Mouse (Mus musculus) kidney, adult 2 months (tissue): ENCODE data around the gene Ankrd54. TPM values are rescaled to one million over a fixed set of nuclear protein-coding genes. Genes with fewer than 3 reads are reported as not detected.
A peak's percentile ranks its signal among the peaks of the same experiment; 100 is the strongest.
"Not testable (repeated sequence)": the region's sequence is repeated elsewhere in the genome, so short reads cannot be mapped to it uniquely, and the experiment has no call there.

Source experiments
- DNase-seq: peaks from one replicate; pipeline ENCODE4 v3.0.0; 2021
- H3K27ac ChIP-seq: fragments of 200-500 bp; 2 replicates; pipeline ENCODE4 v1.5.1; 2012; ENCODE audit warnings: low read depth, low read length, control low read depth, inconsistent platforms; ENCODE audit not compliant: insufficient read depth
- H3K27me3 ChIP-seq: fragments of 200-500 bp; replicated peaks from 2 replicates; pipeline ENCODE4 v1.6.1; 2012; ENCODE audit warnings: mild to moderate bottlenecking, moderate library complexity, low read length, inconsistent platforms; ENCODE audit not compliant: control insufficient read depth, insufficient read depth
- H3K36me3 ChIP-seq: fragments of 200-500 bp; 2 replicates; pipeline ENCODE4 v1.6.1; 2012; ENCODE audit warnings: mild to moderate bottlenecking, moderate library complexity, low read length, inconsistent platforms; ENCODE audit not compliant: control insufficient read depth, insufficient read depth
- H3K4me1 ChIP-seq: fragments of 200-500 bp; 2 replicates; pipeline ENCODE4 v1.6.1; 2011; ENCODE audit warnings: low read length; ENCODE audit not compliant: control insufficient read depth, insufficient read depth
- H3K4me3 ChIP-seq: fragments of 200-500 bp; 2 replicates; pipeline ENCODE4 v1.5.1; 2011; ENCODE audit warnings: mild to moderate bottlenecking, low read depth, low read length, control low read depth; ENCODE audit not compliant: insufficient read depth
- CTCF ChIP-seq: fragments of 200-500 bp; conservative IDR thresholded peaks from 2 replicates; pipeline ENCODE4 v1.5.1; 2011; ENCODE audit warnings: low read depth, mild to moderate bottlenecking, control low read depth, low read length, moderate library complexity, mixed read lengths; ENCODE audit not compliant: insufficient read depth, insufficient read length
- POLR2A ChIP-seq: fragments of 200-500 bp; IDR thresholded peaks from one replicate; pipeline ENCODE4 v1.6.1; 2011; ENCODE audit warnings: low read depth, low read length, control low read depth
- WGBS: fragments of 180-500 bp; shearing (Covaris S2); methylation state at CpG from one replicate; pipeline ENCODE4 v1.1.7; 2018; 5-methylcytosine and 5-hydroxymethylcytosine counted together
- polyA plus RNA-seq: library from polyadenylated mRNA; depleted of rRNA; stranded (reverse); fragments of >200 nt; gene quantifications from 2 replicates; pipeline ENCODE4 v1.2.3, GENCODE M21; 2012; rRNA removed

The Ankrd54 gene
- polyA plus RNA-seq, 1 experiment = 38.9 TPM

DNA sequence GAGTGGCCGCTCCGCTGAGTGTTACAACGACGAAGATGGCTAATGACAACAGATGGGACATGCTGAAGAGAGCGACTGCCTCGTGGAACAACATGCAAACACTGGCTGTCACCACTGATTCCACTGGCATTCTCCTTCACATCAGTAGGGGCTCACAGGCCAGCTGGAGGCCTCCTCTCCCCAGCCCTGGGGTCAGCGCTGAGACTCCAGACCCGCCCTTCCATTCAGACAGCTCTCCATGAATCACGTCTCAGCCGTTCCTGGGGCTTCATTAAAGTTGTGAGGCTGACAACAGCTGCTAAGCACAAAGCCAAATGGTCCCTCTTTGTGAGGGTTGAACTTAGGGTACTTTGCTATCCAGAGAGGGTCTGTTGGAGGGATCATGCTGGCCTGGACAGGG lies 51.1 kb downstream of the Ankrd54 start:
- 64% methylated on average over 10 of the region's 10 CpGs for WGBS

DNA sequence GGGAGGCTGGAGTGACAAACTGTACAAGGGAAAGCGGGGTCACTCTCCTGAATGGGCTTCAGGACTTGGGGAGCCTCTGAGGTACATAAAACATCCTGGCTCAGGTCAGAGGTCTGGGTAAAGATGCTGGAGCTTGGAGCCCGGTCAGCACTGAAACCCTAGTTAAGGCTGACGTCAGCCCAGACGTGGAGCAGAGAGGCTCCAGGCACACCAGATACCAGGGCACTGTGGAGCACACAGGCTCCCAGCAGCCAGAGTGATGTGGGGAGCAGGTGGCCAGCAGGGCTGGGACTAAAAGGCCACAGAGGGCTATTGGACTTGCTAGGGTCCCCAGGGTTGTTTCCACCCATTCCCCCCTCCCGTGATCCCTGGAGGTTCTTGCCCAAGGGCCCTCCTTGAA lies 53.0 kb downstream of the Ankrd54 start:
- no peaks in the 10 kb centered on the region for H3K36me3 ChIP-seq
- no peaks in the 10 kb centered on the region for H3K27me3 ChIP-seq
- no peak for DNase-seq
- TF ChIP-seq POLR2A (no peak), CTCF (no peak)
- 77% methylated on average over 5 of the region's 5 CpGs for WGBS
- no peaks in the 10 kb centered on the region for H3K4me1 ChIP-seq
- no peak overlapping the region for H3K4me3 ChIP-seq
- no peak overlapping the region for H3K27ac ChIP-seq

More for the DNA sequence above, 51.1 kb downstream of the Ankrd54 start:
- H3K4me1 ChIP-seq = no peaks in the 10 kb centered on the region
- no peak for DNase-seq
- no peak overlapping the region for H3K27ac ChIP-seq
- H3K27me3 ChIP-seq = no peaks in the 10 kb centered on the region
- H3K36me3 ChIP-seq = no peaks in the 10 kb centered on the region
- TF ChIP-seq POLR2A (no peak), CTCF (no peak)
- no peak overlapping the region for H3K4me3 ChIP-seq

DNA sequence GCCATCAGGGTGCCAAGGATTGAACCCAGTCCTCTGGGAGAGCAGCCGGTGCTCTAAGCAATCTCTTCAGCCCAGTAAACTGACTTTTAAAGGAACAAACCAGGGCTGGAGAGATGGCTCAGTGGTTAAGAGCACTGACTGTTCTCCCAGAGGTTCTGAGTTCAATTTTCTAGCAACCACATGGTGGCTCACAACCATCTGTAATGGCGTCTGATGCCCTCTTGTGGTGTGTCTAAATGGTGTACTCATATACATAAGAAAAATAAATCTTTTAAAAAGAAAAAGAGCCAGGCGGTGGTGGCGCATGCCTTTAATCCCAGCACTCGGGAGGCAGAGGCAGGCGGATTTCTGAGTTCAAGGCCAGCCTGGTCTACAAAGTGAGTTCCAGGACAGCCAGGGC lies 54.9 kb downstream of the Ankrd54 start:
- WGBS = 90% methylated on average over 6 of the region's 6 CpGs
- H3K4me3 ChIP-seq, H3K36me3 ChIP-seq, H3K27ac ChIP-seq, DNase-seq, H3K27me3 ChIP-seq, H3K4me1 ChIP-seq: not testable (repeated sequence)
- 0 out of 2 replicates have a peak, but pooled peaks have one; percentile 7 for TF ChIP-seq CTCF

DNA sequence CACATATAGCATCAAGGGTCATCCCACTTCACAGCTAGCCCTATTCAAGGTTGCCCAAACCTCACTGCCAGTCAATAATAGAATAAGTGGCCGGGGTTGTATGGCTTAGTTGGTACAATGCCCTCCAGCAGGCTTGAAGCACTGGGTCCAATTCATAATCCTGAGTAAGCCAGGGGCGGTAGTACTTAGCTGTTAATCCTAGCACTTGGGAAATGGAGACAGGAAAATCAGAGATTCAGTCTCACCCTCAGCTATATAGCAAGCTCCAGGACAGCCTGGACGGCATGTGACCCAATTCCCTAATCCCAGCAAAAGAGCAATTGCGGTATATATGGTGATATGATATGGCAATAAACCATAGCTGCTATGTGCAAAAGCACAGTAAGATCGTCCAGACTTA lies 55.6 kb downstream of the Ankrd54 start:
- Histone ChIP-seq H3K4me1 (no peaks in the 10 kb centered on the region), H3K36me3 (no peaks in the 10 kb centered on the region), H3K4me3 (no peak overlapping the region), H3K27me3 (no peaks in the 10 kb centered on the region), H3K27ac (no peak overlapping the region)
- TF ChIP-seq CTCF (no peak), POLR2A (no peak)
- WGBS = 91% methylated on average over 5 of the region's 5 CpGs
- no peak for DNase-seq

DNA sequence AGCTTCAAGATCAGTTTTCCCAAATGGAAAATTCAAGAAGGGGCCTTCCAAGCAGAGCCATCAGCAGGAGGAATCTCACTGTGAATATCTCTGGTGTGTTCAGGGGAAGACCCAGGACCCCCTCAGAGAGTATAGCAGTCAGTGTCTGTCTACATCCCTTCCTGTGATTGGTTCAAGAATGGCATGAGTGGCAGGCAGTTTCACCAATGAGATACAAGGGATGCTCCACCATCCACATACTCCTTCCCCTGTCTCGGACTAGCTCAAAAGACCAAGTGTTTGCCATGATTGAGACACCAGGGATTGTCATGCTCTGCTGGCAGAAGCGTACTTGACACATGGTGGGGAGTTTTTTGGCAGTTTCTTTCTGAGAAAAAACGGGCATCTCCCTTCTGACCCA lies 56.1 kb downstream of the Ankrd54 start:
- TF ChIP-seq POLR2A (no peak), CTCF (no peak)
- H3K27ac ChIP-seq = no peak overlapping the region
- 72% methylated on average over 3 of the region's 3 CpGs for WGBS
- DNase-seq = peak; percentile 25
- no peaks in the 10 kb centered on the region for H3K4me1 ChIP-seq
- H3K27me3 ChIP-seq = no peaks in the 10 kb centered on the region
- H3K36me3 ChIP-seq = no peaks in the 10 kb centered on the region
- no peak overlapping the region for H3K4me3 ChIP-seq

DNA sequence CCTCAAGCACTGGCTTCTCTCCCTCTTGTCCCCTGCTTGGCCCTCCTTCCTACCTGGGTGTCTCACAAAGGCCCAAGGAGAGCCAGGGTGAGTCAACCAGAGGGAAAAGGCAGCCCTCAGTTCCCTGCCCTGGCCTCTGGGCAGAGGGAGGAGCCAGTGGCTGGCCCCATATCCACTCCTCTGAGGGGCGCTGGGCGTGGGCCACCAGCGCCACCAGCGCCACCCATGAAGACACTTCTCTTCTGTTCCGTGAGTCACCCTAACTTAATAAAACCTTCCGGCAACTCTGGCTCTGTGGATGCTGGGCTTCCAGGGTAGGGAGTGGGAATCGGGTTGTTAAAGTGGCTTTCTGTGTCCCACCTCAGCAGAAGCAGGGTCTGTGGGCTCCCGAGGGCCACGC lies 57.1 kb downstream of the Ankrd54 start:
- no peaks in the 10 kb centered on the region for H3K36me3 ChIP-seq
- H3K4me3 ChIP-seq = no peak overlapping the region
- no peaks in the 10 kb centered on the region for H3K4me1 ChIP-seq
- H3K27me3 ChIP-seq = no peaks in the 10 kb centered on the region
- 92% methylated on average over 9 of the region's 9 CpGs for WGBS
- no peak for DNase-seq
- no peak for TF ChIP-seq POLR2A
- TF ChIP-seq CTCF = no peak
- H3K27ac ChIP-seq = no peak overlapping the region

Other genes with a start within 250 kb of the Ankrd54 start
- gene Cdc42ep1, start 220.3 kb downstream of the Ankrd54 start, polyA plus RNA-seq = 59.2 and 66.7 TPM in 2 replicates
- gene Lgals2, start 207.4 kb downstream of the Ankrd54 start, polyA plus RNA-seq = 0.24 and 0.25 TPM in 2 replicates
- gene Gga1, start 185.7 kb downstream of the Ankrd54 start, polyA plus RNA-seq = 56.5 and 68.1 TPM in 2 replicates
- gene Gm49510, start 163.2 kb downstream of the Ankrd54 start, polyA plus RNA-seq = 0.03 TPM in 1 of 2 replicates, not detected in the other
- gene Sh3bp1, start 163.1 kb downstream of the Ankrd54 start, polyA plus RNA-seq = 26.2 and 30.0 TPM in 2 replicates
- 1.7 and 1.9 TPM in 2 replicates for gene Pdxp, start 149.0 kb downstream of the Ankrd54 start, polyA plus RNA-seq
- gene Lgals1, start 136.2 kb downstream of the Ankrd54 start, polyA plus RNA-seq = 310 and 318 TPM in 2 replicates
- gene Nol12, start 128.0 kb downstream of the Ankrd54 start, polyA plus RNA-seq = 19.3 and 24.1 TPM in 2 replicates
- 41.8 and 47.6 TPM in 2 replicates for gene Triobp, start 115.2 kb downstream of the Ankrd54 start, polyA plus RNA-seq
- gene H1f0, start 34.4 kb downstream of the Ankrd54 start, polyA plus RNA-seq = 123 and 145 TPM in 2 replicates
- gene Galr3, start 21.0 kb downstream of the Ankrd54 start, polyA plus RNA-seq = 0.64 and 1.2 TPM in 2 replicates
- 172 and 183 TPM in 2 replicates for gene Eif3l, start 12.3 kb upstream of the Ankrd54 start, polyA plus RNA-seq
- 23.3 and 24.5 TPM in 2 replicates for gene Micall1, start 46.0 kb upstream of the Ankrd54 start, polyA plus RNA-seq
- gene Polr2f, start 78.1 kb upstream of the Ankrd54 start, polyA plus RNA-seq = 50.3 and 74.9 TPM in 2 replicates
- gene 1700088E04Rik, start 78.4 kb upstream of the Ankrd54 start, polyA plus RNA-seq = 18.8 and 19.6 TPM in 2 replicates
- gene Sox10, start 102.3 kb upstream of the Ankrd54 start, polyA plus RNA-seq = 0.75 and 1.2 TPM in 2 replicates
- 29.8 and 31.4 TPM in 2 replicates for gene Pick1, start 166.3 kb upstream of the Ankrd54 start, polyA plus RNA-seq
- gene Gm49486, start 166.5 kb upstream of the Ankrd54 start, polyA plus RNA-seq = 0.04 and 0.11 TPM in 2 replicates
- gene Slc16a8, start 191.9 kb upstream of the Ankrd54 start, polyA plus RNA-seq = 0.23 and 0.49 TPM in 2 replicates
- 113 and 170 TPM in 2 replicates for gene Baiap2l2, start 222.6 kb upstream of the Ankrd54 start, polyA plus RNA-seq